Mouse (Mus musculus) ES-CJ7 (cell line): Measurements from ENCODE around the gene Hoxc10.

Experiments used
- DNase-seq: peaks from one replicate; pipeline ENCODE4 v3.0.0; 2011; ENCODE audit warnings: low read depth, low spot score

Hoxc10 gene

DNA sequence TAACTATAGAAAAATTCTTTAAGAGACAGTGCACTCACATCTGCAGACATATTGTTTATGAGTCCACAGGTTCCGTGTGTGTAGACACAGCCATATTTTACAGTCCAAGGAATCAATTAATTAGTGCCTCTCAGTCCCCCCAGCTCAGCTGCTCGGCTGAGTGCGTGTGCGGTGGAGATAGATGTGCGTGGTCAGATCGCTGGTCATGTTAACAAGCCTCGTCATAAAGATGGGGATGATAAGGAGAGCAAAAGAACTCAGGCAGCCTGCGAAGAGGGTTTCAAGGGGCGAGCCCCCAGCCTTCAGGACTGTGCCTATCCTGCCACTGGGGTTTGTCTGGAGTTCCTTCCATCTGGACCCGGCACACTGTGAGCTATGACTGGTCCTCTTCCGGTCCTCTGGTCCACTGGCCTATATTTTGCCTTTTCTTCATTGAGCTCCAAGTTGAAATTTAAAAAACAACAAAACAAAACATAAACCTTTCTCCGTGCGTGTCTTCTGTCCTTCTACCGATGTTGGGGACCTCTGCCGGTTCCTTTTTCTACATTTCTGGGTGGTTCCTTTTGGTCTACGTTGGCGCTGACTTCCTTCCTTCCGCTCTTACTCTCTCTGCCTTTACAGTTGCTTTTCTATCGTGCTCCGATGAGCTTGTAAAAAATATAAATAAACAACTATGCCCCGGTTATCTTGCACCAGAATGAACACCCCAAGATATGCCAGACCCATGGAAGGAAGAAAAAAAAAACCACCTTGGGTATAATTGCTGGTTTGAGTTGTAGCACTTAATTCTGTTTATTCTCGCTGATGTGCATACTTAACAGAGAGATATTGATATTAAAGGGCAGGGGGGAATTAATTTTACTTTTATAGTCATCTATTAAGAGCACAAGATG, 21.2 kb upstream of the Hoxc10 start:
- no peak for DNase-seq

DNA sequence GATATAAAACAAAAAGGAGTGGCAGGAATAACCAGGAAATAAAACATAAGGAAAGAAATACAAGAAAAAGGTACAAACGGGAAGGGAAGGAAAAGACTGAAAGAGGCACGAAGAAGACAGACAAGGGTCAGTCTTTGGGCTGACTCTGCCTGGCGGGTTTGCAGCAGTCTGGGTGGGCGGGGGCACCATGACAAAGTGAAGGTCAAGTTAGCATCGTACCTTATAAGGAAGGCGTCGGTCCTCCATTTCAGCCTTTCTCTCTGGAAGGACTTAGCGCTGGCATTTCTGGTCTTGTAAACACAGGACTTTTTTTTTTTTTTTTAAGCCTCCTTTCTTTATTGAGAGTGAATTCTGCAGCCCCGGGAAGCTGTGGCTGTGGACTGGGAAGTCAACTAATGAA, 19.3 kb upstream of the Hoxc10 start:
- DNase-seq, result peak; percentile 72

- no peak for DNase-seq
These were observed 17.8 kb upstream of the Hoxc10 start for GRCm38 (mm10) chr15:102948842-102949241.

DNA sequence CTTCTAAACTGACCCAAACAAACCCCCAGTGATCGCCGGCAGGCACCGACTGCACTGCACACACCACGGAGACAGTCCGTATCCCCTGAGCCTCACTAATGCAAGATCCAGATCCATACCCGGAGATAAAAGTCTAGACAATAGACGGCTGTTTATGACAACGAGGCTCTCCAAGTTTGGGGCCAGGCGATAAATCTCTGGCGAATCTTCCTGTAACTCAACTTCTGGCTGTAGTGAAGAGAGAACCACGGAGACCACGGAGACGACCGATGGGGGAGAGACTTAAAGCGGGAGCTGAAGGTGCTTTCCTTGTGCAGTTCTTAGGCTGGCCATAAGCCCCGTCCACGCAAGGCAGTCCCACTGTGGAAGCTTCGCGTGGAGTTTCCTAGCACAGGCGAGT, 16.9 kb upstream of the Hoxc10 start:
- DNase-seq, result no peak

- no peak for DNase-seq
These were observed 15.7 kb upstream of the Hoxc10 start for GRCm38 (mm10) chr15:102950877-102951276.

DNA sequence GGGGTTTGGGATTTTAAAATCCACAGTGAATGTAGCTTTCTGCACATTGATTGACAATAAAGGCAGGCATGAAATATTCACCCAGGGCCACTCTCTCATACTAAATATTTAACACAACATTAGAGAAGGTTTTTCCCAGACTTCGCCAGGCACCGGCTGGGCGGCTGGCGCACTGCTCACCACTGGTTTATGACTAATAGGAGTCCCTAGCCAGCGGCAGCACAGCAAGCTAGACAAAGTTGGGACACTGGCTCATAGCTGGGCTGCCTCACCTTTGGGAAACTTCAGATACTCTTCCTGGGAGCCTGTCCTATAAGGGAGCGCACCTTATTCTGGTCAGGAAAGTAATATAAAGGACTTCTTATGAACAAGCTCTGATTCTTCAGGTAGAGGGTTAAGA, 13.0 kb upstream of the Hoxc10 start:
- no peak for DNase-seq

GRCm38 (mm10) chr15:102954192-102955006, 12.2 kb upstream of the Hoxc10 start, which contains the start of gene Hoxc11:
Gene Hoxc11 (plus strand): TSS chr15:102954427.
- DNase-seq, result peak; percentile 85

GRCm38 (mm10) chr15:102955007-102955382, 11.6 kb upstream of the Hoxc10 start:
- peak; percentile 76 for DNase-seq

GRCm38 (mm10) chr15:102955833-102956640, 10.6 kb upstream of the Hoxc10 start:
- peak; percentile 86 for DNase-seq

- DNase-seq, result peak; percentile 75
These were observed 9.7 kb upstream of the Hoxc10 start for GRCm38 (mm10) chr15:102956906-102957305.

DNA sequence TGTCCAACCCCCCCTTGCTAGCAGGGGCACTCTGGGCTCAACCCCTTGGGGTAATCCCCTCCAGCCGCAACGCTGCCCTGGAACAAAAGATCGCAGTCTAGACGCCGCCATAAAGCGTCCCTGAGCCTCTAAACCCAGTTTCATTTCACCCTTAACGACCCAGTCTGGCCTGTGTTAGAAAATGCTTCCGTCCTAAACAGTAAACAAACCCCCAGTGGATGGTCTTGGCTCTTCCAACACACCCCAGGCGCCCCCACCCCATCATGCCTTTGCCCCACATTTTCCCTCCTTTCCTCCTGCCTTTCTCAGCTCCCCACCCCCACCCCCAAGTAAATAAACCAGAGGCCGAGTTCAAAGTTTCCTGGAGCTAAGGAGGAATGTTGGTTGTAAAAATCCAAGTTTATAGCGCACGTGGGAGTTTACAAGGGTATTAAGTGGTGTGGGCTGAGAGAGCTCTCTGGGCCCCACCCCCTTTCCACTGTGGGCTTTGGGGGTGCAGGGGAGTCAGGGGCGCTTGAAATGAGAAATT, 6.9 kb upstream of the Hoxc10 start:
- no peak for DNase-seq

DNA sequence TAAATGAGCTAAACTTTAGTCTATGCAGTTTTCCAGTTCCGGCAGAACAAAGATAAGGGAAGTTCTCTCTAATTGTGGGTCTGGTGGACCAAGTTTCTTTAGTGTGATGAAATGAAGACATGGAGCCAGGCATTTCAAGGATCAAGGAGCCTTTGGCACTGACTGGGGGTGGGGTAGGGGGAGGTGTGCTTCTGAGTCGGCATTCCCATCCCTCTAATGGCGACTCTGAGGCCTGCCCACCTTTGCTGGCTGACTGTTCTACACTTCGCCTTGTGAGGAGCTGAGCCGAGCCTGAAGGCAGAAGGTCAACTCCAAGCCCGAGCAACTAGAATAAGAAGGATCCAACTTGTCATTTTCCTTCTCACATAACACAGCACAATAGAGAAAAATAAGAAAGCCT, 4.9 kb upstream of the Hoxc10 start:
- no peak for DNase-seq

DNA sequence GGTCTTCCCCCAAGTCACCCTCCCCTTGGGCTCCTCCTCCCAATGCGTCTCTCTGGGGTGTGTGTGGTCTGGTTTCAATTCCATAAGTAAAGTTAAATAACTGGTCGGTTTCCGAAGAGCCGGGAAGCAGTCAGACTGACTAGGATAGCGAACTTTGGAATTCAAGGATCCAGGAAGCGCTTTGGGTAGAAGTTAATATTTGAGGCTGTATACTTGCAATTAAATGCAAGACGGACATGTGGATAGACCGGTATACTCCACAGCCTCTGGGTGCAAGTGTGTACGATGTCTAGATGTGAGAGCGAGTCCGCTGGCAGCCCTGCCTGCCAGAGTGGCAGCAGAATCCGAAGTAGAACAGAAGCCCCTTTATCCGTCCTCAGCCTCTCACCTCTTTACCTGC, 4.1 kb upstream of the Hoxc10 start:
- no peak for DNase-seq

DNA sequence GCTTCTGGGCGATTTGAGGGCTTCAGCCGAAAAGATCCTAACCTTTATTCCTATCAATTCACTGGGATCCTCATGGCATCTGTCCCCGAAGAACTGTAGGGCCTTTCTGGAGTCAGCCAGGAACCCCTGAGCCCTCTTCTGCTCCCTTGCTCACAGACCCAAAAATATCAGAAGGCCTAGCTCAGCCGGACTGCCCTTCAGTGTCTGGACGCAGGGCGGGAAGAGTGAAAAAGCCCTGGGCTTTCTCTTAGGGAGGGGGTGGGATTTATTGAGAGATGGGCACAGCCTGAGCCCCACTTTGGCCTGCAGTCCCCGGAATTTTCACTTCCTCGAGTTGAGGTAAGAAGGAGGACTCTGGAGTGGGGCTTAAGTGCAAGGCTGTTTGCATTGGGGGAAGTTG, 3.3 kb upstream of the Hoxc10 start:
- DNase-seq, result no peak

GRCm38 (mm10) chr15:102963671-102964640, 2.6 kb upstream of the Hoxc10 start:
- DNase-seq, result no peak

GRCm38 (mm10) chr15:102965003-102965891, 1.3 kb upstream of the Hoxc10 start:
- DNase-seq, result no peak

DNA sequence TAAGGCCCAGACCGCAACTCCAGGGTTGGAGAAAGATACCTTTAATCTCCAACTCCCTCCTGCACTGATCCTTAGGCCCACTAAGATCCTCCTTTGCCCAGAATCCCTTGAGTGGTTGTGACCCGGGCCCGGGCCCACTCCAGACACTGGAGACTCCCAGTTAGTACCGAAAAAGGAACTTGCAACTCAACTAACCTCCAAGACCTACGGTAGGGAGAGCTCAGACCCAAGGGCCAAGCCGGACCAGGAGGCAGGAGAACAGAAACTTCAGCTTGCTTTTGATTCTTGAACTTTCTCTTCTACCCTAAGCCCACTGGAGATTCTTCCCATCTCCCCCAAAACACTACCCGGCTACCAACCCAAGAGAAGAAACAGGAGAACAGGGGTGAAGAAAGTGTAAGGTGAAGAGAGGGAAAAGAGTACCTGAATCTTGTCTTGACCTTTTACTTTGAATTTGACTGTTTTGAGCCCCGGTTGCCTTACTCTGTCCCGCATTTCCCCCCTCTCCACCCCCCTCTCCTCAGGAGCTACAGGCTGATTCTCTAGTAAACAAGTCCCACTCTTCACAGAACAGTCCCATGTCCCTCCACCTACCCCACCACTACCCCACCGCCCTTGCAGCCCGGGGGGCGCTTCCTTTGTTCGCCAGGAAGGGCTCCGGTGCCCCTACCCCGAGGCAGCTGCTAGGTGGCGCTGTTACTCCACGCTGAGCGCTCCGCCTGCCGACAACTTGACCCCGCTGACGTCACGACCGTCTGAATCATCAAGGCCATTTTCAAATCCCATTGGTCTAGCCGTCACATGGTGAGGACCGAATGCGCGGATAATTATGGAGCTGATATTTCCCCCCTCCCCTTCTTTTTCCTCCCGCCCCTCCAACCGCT, 462 bp upstream of the Hoxc10 start:
- peak; percentile 96 for DNase-seq

DNA sequence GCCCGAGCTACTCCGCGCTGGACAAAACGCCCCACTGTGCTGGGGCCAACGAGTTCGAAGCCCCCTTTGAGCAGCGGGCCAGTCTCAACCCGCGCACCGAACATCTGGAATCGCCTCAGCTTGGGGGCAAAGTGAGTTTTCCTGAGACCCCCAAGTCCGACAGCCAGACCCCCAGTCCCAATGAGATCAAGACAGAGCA, 615 bp downstream of the Hoxc10 start, which contains the start of gene Hoxc5:
Gene Hoxc5 (plus strand): TSS at position 132 of the 199 bp plus-strand sequence.
- DNase-seq, result no peak
